Mouse (Mus musculus) MEL (cell line): ENCODE results near the gene Srsf2. TPM values are rescaled to one million over a fixed set of nuclear protein-coding genes. Genes with fewer than 3 reads are reported as not detected.

Experiments used
- DNase-seq: peaks from one replicate; pipeline ENCODE4 v3.0.0; 2011; ENCODE audit warnings: low read depth, low spot score
- H3K27ac ChIP-seq: 2 replicates; pipeline ENCODE4 v1.5.1; 2012; ENCODE audit warnings: low read depth, mild to moderate bottlenecking, control low read depth, low read length, moderate library complexity; ENCODE audit not compliant: control insufficient read depth
- H3K27me3 ChIP-seq, 2 experiments: fragments of 150-350 bp in 1 of 2; sonication (generic) in 1 of 2; 2 replicates each; pipeline ENCODE4 v1.6.1; 2012; ENCODE audit warnings: low read length in 2 of 2, mild to moderate bottlenecking in 2 of 2, improper control_type of control experiment in 1 of 2, moderate library complexity in 1 of 2; ENCODE audit not compliant: insufficient read depth in 2 of 2, control insufficient read depth in 1 of 2
- H3K36me3 ChIP-seq, 2 experiments: 2 replicates each; pipeline ENCODE4 v1.6.1; 2012 to 2014; ENCODE audit warnings: low read length in 2 of 2, improper control_type of control experiment in 1 of 2, inconsistent platforms in 1 of 2, mild to moderate bottlenecking in 1 of 2; ENCODE audit not compliant: insufficient read depth in 2 of 2, control insufficient read depth in 1 of 2
- H3K4me1 ChIP-seq, 2 experiments: fragments of 150-350 bp in 1 of 2; sonication (generic) in 1 of 2; 2 replicates each; pipeline ENCODE4 v1.6.1; 2012; ENCODE audit warnings: low read length in 2 of 2, improper control_type of control experiment in 1 of 2, mild to moderate bottlenecking in 1 of 2; ENCODE audit not compliant: insufficient read depth in 2 of 2, control insufficient read depth in 1 of 2
- H3K4me3 ChIP-seq, 2 experiments: fragments of 150-350 bp in 1 of 2; sonication (generic) in 1 of 2; 2 replicates each; pipeline ENCODE4 v1.5.1; 2012; ENCODE audit warnings: low read depth in 2 of 2, low read length in 2 of 2, mild to moderate bottlenecking in 2 of 2, moderate library complexity in 2 of 2, control low read depth in 1 of 2, improper control_type of control experiment in 1 of 2; ENCODE audit not compliant: control insufficient read depth in 1 of 2, insufficient read depth in 1 of 2
- H3K79me2 ChIP-seq: 2 replicates; pipeline ENCODE4 v1.6.1; 2012; ENCODE audit warnings: mild to moderate bottlenecking, low read length, moderate library complexity; ENCODE audit not compliant: control insufficient read depth, poor library complexity, insufficient read depth
- H3K9ac ChIP-seq: 2 replicates; pipeline ENCODE4 v1.6.1; 2012; ENCODE audit warnings: low read depth, mild to moderate bottlenecking, control low read depth, low read length, moderate library complexity; ENCODE audit not compliant: control insufficient read depth, poor library complexity, severe bottlenecking
- H3K9me3 ChIP-seq: fragments of 150-350 bp; sonication (generic); replicated peaks from 2 replicates; pipeline ENCODE4 v1.6.1; 2012; ENCODE audit warnings: mild to moderate bottlenecking, low read length, improper control_type of control experiment, moderate library complexity; ENCODE audit not compliant: insufficient read depth
- CHD2 ChIP-seq: IDR thresholded peaks from 2 replicates; pipeline ENCODE4 v1.6.1; 2011; ENCODE audit warnings: low read length, improper control_type of control experiment
- CTCF ChIP-seq, 3 experiments: IDR thresholded peaks in 2 of 3; conservative IDR thresholded peaks in 1 of 3; 2 replicates each; pipeline ENCODE4 v1.5.1; 2011 to 2012; ENCODE audit warnings: low read length in 3 of 3, low read depth in 2 of 3, mild to moderate bottlenecking in 2 of 3, improper control_type of control experiment in 1 of 3, inconsistent platforms in 1 of 3, mixed read lengths in 1 of 3, moderate library complexity in 1 of 3; ENCODE audit not compliant: control insufficient read depth in 1 of 3, insufficient read depth in 1 of 3, poor library complexity in 1 of 3, severe bottlenecking in 1 of 3
- E2F4 ChIP-seq: IDR thresholded peaks from 2 replicates; pipeline ENCODE4 v1.6.1; 2011; ENCODE audit warnings: low read depth, low read length, improper control_type of control experiment, borderline replicate concordance
- ELF1 ChIP-seq: IDR thresholded peaks from 2 replicates; pipeline ENCODE4 v1.6.1; 2014; ENCODE audit warnings: low read depth, mild to moderate bottlenecking, inconsistent platforms, low read length, improper control_type of control experiment, moderate library complexity
- EP300 ChIP-seq, 2 experiments: IDR thresholded peaks; 2 replicates each; pipeline ENCODE4 v1.6.1; 2011; ENCODE audit warnings: improper control_type of control experiment in 2 of 2, low read length in 2 of 2, low read depth in 1 of 2, mild to moderate bottlenecking in 1 of 2
- ETS1 ChIP-seq: IDR thresholded peaks from 2 replicates; pipeline ENCODE4 v1.6.1; 2012; ENCODE audit warnings: low read depth, mild to moderate bottlenecking, inconsistent platforms, low read length, improper control_type of control experiment, moderate library complexity
- GABPA ChIP-seq: IDR thresholded peaks from 2 replicates; pipeline ENCODE4 v1.6.1; 2012; ENCODE audit warnings: low read depth, mild to moderate bottlenecking, inconsistent platforms, low read length, improper control_type of control experiment, moderate library complexity
- GATA1 ChIP-seq: IDR thresholded peaks from 2 replicates; pipeline ENCODE4 v1.6.1; 2011; ENCODE audit warnings: low read depth, low read length, improper control_type of control experiment
- JUND ChIP-seq: IDR thresholded peaks from 2 replicates; pipeline ENCODE4 v1.6.1; 2011; ENCODE audit warnings: low read depth, mild to moderate bottlenecking, improper control_type of control experiment, low read length
- MAFK ChIP-seq: IDR thresholded peaks from 2 replicates; pipeline ENCODE4 v1.6.1; 2011; ENCODE audit warnings: low read depth, mild to moderate bottlenecking, low read length, improper control_type of control experiment, borderline replicate concordance
- MAX ChIP-seq: IDR thresholded peaks from 2 replicates; pipeline ENCODE4 v1.6.1; 2011; ENCODE audit warnings: low read length, improper control_type of control experiment
- MAZ ChIP-seq: IDR thresholded peaks from 2 replicates; pipeline ENCODE4 v1.6.1; 2012; ENCODE audit warnings: low read depth, mild to moderate bottlenecking, inconsistent platforms, low read length, improper control_type of control experiment
- MEF2A ChIP-seq: IDR thresholded peaks from 2 replicates; pipeline ENCODE4 v1.6.1; 2014; ENCODE audit warnings: low read depth, mild to moderate bottlenecking, inconsistent platforms, low read length, improper control_type of control experiment; ENCODE audit not compliant: poor library complexity, insufficient replicate concordance, severe bottlenecking; ENCODE audit errors: extremely low read depth
- MXI1 ChIP-seq: IDR thresholded peaks from 2 replicates; pipeline ENCODE4 v1.6.1; 2011; ENCODE audit warnings: mild to moderate bottlenecking, low read depth, low read length, improper control_type of control experiment
- MYB ChIP-seq: IDR thresholded peaks from 2 replicates; pipeline ENCODE4 v1.6.1; 2011; ENCODE audit warnings: mild to moderate bottlenecking, low read depth, low read length, improper control_type of control experiment
- MYC ChIP-seq: IDR thresholded peaks from 2 replicates; pipeline ENCODE4 v1.6.1; 2011; ENCODE audit warnings: low read depth, mild to moderate bottlenecking, low read length, improper control_type of control experiment, moderate library complexity
- POLR2A ChIP-seq, 2 experiments: IDR thresholded peaks; 2 replicates each; pipeline ENCODE4 v1.6.1; 2011 to 2012; ENCODE audit warnings: low read length in 2 of 2, mild to moderate bottlenecking in 2 of 2, control low read depth in 1 of 2, improper control_type of control experiment in 1 of 2, low read depth in 1 of 2, moderate library complexity in 1 of 2; ENCODE audit not compliant: control insufficient read depth in 1 of 2, insufficient read depth in 1 of 2, poor library complexity in 1 of 2
- POLR2AphosphoS2 ChIP-seq: IDR thresholded peaks from 2 replicates; pipeline ENCODE4 v1.6.1; 2011; ENCODE audit warnings: low read length, improper control_type of control experiment
- POLR2AphosphoS5 ChIP-seq: IDR thresholded peaks from 2 replicates; pipeline ENCODE4 v1.6.1; 2012; ENCODE audit warnings: low read depth, borderline replicate concordance, mild to moderate bottlenecking, inconsistent platforms, low read length, moderate library complexity, mixed read lengths
- RAD21 ChIP-seq: IDR thresholded peaks from 2 replicates; pipeline ENCODE4 v1.6.1; 2011; ENCODE audit warnings: mild to moderate bottlenecking, low read depth, low read length, improper control_type of control experiment
- SIN3A ChIP-seq: IDR thresholded peaks from 2 replicates; pipeline ENCODE4 v1.6.1; 2012; ENCODE audit warnings: low read length, improper control_type of control experiment, inconsistent platforms
- TBP ChIP-seq: IDR thresholded peaks from 2 replicates; pipeline ENCODE4 v1.8.0; 2011; ENCODE audit warnings: low read depth, low read length, improper control_type of control experiment
- UBTF ChIP-seq: IDR thresholded peaks from 2 replicates; pipeline ENCODE4 v1.6.1; 2012; ENCODE audit warnings: low read depth, mild to moderate bottlenecking, inconsistent platforms, low read length, improper control_type of control experiment, moderate library complexity, borderline replicate concordance; ENCODE audit not compliant: insufficient read depth
- USF1 ChIP-seq: IDR thresholded peaks from 2 replicates; pipeline ENCODE4 v1.6.1; 2014; ENCODE audit warnings: low read depth, mild to moderate bottlenecking, inconsistent platforms, low read length, improper control_type of control experiment, moderate library complexity
- USF2 ChIP-seq, 2 experiments: IDR thresholded peaks; 2 replicates each; pipeline ENCODE4 v1.6.1; 2011 to 2012; ENCODE audit warnings: improper control_type of control experiment in 2 of 2, low read length in 2 of 2, borderline replicate concordance in 1 of 2, inconsistent platforms in 1 of 2, low read depth in 1 of 2, mild to moderate bottlenecking in 1 of 2; ENCODE audit not compliant: insufficient read depth in 1 of 2
- ZC3H11A ChIP-seq: IDR thresholded peaks from 2 replicates; pipeline ENCODE4 v1.6.1; 2012; ENCODE audit warnings: low read depth, mild to moderate bottlenecking, inconsistent platforms, low read length, improper control_type of control experiment
- ZMIZ1 ChIP-seq: IDR thresholded peaks from 2 replicates; pipeline ENCODE4 v1.6.1; 2012; ENCODE audit warnings: low read depth, mild to moderate bottlenecking, inconsistent platforms, low read length, improper control_type of control experiment, moderate library complexity
- polyA plus RNA-seq, 2 experiments: library from polyadenylated mRNA; stranded (reverse) in 1 of 2; unstranded in 1 of 2; fragments of >175 nt in 1 of 2; fragments of >200 nt in 1 of 2; gene quantifications; 2 replicates each; pipeline versions ENCODE4 v1.2.1 to v1.2.4; 2012; ENCODE audit warnings: low replicate concordance in 2 of 2, low read depth in 1 of 2; ENCODE audit not compliant: insufficient read length in 2 of 2, insufficient read depth in 1 of 2, missing spikeins in 1 of 2
- total RNA-seq: library from RNA; depleted of rRNA; stranded (reverse); fragments of 300-350 nt; gene quantifications from 2 replicates; pipeline ENCODE4 v1.2.3, GENCODE M21; 2012

The Srsf2 gene
- total and polyA plus RNA-seq, 3 experiments = 257 to 1,128 (median 453) TPM

DNA sequence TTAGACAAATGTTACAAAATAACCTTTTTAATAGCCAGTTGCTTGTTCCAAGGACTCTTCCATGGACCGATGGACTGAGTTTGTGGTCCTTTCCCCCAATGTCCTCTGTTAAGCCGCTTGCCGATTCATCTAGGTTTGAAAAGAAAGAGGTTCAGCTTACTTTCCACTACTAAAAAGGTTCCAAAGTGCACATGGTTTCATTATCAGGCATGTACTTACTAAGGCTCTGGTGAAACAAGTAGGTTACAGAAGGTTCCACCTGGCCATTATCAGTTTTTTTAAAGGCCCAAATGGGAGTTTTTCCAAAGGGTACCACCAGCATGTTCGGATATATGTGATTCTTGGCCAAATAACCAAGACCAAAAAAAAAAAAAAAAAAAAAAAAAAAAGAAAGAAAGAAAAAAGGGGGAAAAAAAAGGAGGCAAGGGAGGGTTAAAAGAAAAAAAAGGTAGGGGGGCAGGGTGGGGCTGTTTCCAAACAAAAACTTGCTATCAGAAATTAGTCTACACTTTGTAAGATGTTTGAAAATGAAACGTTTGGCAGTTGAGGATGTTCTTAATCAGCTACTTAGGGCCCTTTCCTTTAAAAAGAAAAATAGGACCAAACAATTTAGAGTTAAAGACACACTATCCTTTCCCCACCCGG, 1.9 kb downstream of the Srsf2 start (continued):
- peak in 1 of 2 experiments; percentile 38; a peak in 2 of 4 replicates for TF ChIP-seq POLR2A (IDR thresholded peaks at IDR 0.05; ENCODE audit: control insufficient read depth in 1 of 2, insufficient read depth in 1 of 2, low read depth in 1 of 2, low read length in 2 of 2, poor library complexity in 1 of 2)
- TF ChIP-seq ELF1 = no peak
- TF ChIP-seq ZC3H11A = no peak
- no peak for TF ChIP-seq CHD2
- no peak for TF ChIP-seq RAD21
- no peak for TF ChIP-seq POLR2AphosphoS5
- TF ChIP-seq ZMIZ1 = peak; percentile 71; the same call in 1 of the 2 replicates
- TF ChIP-seq EP300 (IDR thresholded peaks at IDR 0.05; ENCODE audit: low read depth in 1 of 2, low read length in 2 of 2) = peak in 1 of 2 experiments; percentile 34; a peak in 1 of 4 replicates
- TF ChIP-seq MYB = no peak

DNA sequence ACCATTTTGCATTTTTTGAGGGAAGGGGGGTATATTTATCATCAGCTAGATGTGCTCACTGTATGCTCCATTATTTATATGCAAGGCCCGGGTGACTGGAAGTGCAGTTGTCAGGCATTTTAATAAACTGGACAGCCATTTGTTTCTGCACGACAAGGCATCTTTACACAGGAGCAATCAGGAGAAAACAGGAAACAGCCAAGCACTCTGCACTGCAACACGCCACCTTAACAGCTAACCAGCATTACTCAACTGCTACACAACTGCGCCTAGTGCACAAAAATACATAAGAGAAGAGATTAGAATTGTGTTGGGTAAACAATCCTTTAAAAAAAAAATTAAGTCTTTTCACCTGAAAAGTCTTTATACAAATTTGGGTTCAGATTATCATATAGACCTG, 2.8 kb downstream of the Srsf2 start:
- H3K27me3 ChIP-seq = no peaks in the 10 kb centered on the region
- TF ChIP-seq SIN3A (0 out of 2 replicates have a peak, but pooled peaks have one; percentile 36), E2F4 (no peak), POLR2A (IDR thresholded peaks at IDR 0.05; ENCODE audit: control insufficient read depth in 1 of 2, insufficient read depth in 1 of 2, low read depth in 1 of 2, low read length in 2 of 2, poor library complexity in 1 of 2) (no peak; a peak in 1 of 4 replicates), MAX (no peak), MAZ (no peak), ZC3H11A (no peak), MYB (no peak), GATA1 (no peak), GABPA (no peak), MXI1 (peak; percentile 46), CTCF (IDR thresholded peaks at IDR 0.05 in 2 of 3, conservative IDR thresholded peaks at IDR 0.05 in 1 of 3; ENCODE audit: control insufficient read depth in 1 of 3, insufficient read depth in 1 of 3, low read depth in 2 of 3, low read length in 3 of 3, poor library complexity in 1 of 3, severe bottlenecking in 1 of 3) (no peak), UBTF (no peak), ETS1 (0 out of 2 replicates have a peak, but pooled peaks have one; percentile 25), ZMIZ1 (0 out of 2 replicates have a peak, but pooled peaks have one; percentile 67), MAFK (0 out of 2 replicates have a peak, but pooled peaks have one; percentile 3), JUND (no peak), POLR2AphosphoS5 (no peak), USF1 (no peak), POLR2AphosphoS2 (peak; percentile 46; the same call in 1 of the 2 replicates), TBP (no peak), USF2 (IDR thresholded peaks at IDR 0.05; ENCODE audit: borderline replicate concordance in 1 of 2, insufficient read depth in 1 of 2, low read depth in 1 of 2, low read length in 2 of 2) (no peak), MEF2A (no peak), MYC (no peak)
- H3K9ac ChIP-seq = peak overlapping the region; percentile 100
- H3K4me3 ChIP-seq = peak overlapping the region; percentile 60 to 91
- H3K9me3 ChIP-seq = no peaks in the 10 kb centered on the region
- peaks cover 21 to 48% of the 10 kb centered on the region in 2 experiments for H3K36me3 ChIP-seq
- DNase-seq = peak; percentile 75
- peaks cover 61% of the 10 kb centered on the region for H3K79me2 ChIP-seq
- H3K4me1 ChIP-seq = peaks cover 5 to 15% of the 10 kb centered on the region in 2 experiments
- 0 out of 2 replicates have a peak overlapping the region, but pooled peaks have one; percentile 26 for H3K27ac ChIP-seq
